21 mouse cellular contexts compared by ENCODE assay signal in genomic region chr10:39410151-39410649, GRCm38 (mm10). TPM values are rescaled to one million over a fixed set of nuclear protein-coding genes. Genes with fewer than 3 reads are reported as not detected.
DNase-seq lines count a peak whose midpoint lies in the region; ATAC-seq and TF ChIP-seq lines count a peak whose summit lies in the region.
"Had no signal": no experiment of that assay in that cellular context is flagged by ENCODE, and none has a peak within 500 bp of the region (broad histone marks: within the 10 kb centered on the region; RNA-seq: fewer than 3 reads in every experiment).

No protein-coding gene starts in this region.

- WGBS in forebrain, embryonic 16.5 days, result 82% methylated on average over 6 of the region's 6 CpGs
- 91% methylated on average over 6 of the region's 6 CpGs for WGBS in forebrain, embryonic 11.5 days
- 33% methylated on average over 6 of the region's 6 CpGs for WGBS in heart, embryonic 14.5 days
- WGBS in lung, embryonic 16.5 days, result 59% methylated on average over 6 of the region's 6 CpGs
- 53% methylated on average over 6 of the region's 6 CpGs for WGBS in lung, adult 2 months
- WGBS in heart, postnatal 0 days, result 32% methylated on average over 6 of the region's 6 CpGs

- no peak overlapping the region for H3K9ac ChIP-seq in forebrain, embryonic 16.5 days (replicated peaks; ENCODE audit: low read depth, low read length)
- no peak overlapping the region for H3K9ac ChIP-seq in forebrain, embryonic 11.5 days (ENCODE audit: low read length)
- no peak overlapping the region for H3K9ac ChIP-seq in heart, embryonic 14.5 days (ENCODE audit: low read length)
- H3K9ac ChIP-seq in lung, embryonic 16.5 days (ENCODE audit: low read length), result no peak overlapping the region
- H3K9ac ChIP-seq in heart, postnatal 0 days (replicated peaks; ENCODE audit: low read depth, low read length), result no peak overlapping the region

- TF ChIP-seq POLR2A in lung, adult 2 months (IDR thresholded peaks at IDR 0.05; ENCODE audit: borderline replicate concordance, extremely low read depth, low read depth, low read length), result no peak

- TF ChIP-seq CTCF in lung, adult 2 months (IDR thresholded peaks at IDR 0.05; ENCODE audit: insufficient read depth, low read length), result no peak
- TF ChIP-seq CTCF in heart, postnatal 0 days (IDR thresholded peaks at IDR 0.05; ENCODE audit: low read depth), result no peak

- peak; percentile 36; the same call in 1 of the 2 replicates for ATAC-seq in forebrain, embryonic 16.5 days
- ATAC-seq in forebrain, embryonic 11.5 days (replicated peaks; ENCODE audit: low FRiP score), result no peak
- peak; percentile 27; the same call in 1 of the 2 replicates for ATAC-seq in heart, embryonic 14.5 days (ENCODE audit: insufficient number of reproducible peaks, insufficient read depth, low FRiP score, low read depth)
- peak; percentile 25; the same call in 1 of the 2 replicates for ATAC-seq in lung, embryonic 16.5 days (ENCODE audit: low read depth)
- peak; percentile 31 for ATAC-seq in heart, postnatal 0 days (ENCODE audit: insufficient read depth, low read depth)
- ATAC-seq: midbrain, embryonic 16.5 days had no signal

- DNase-seq in forebrain, embryonic 11.5 days (ENCODE audit: low spot score), result no peak
- DNase-seq in heart, postnatal 25 days (ENCODE audit: low spot score), result no peak
- no peak for DNase-seq in lung, adult 2 months
- DNase-seq in heart, postnatal 0 days (ENCODE audit: low spot score), result no peak
- DNase-seq: adrenal gland, postnatal 14 days; cerebellum, postnatal 10 days; embryo, embryonic 11 days; gastrocnemius, postnatal 36 days; kidney, adult 8-10 months; kidney, postnatal 25 days; left cerebral cortex, postnatal 4 days; liver; retina, postnatal 1 day had no signal

- no peak overlapping the region for H3K4me2 ChIP-seq in forebrain, embryonic 16.5 days (ENCODE audit: low read length)
- no peak overlapping the region for H3K4me2 ChIP-seq in forebrain, embryonic 11.5 days (ENCODE audit: low read depth, low read length, severe bottlenecking)
- H3K4me2 ChIP-seq in heart, embryonic 14.5 days (ENCODE audit: low read length), result no peak overlapping the region
- H3K4me2 ChIP-seq in lung, embryonic 16.5 days (ENCODE audit: low read depth, low read length), result no peak overlapping the region
- no peak overlapping the region for H3K4me2 ChIP-seq in heart, postnatal 0 days (ENCODE audit: low read depth, low read length)

- H3K4me1 ChIP-seq in forebrain, embryonic 16.5 days (replicated peaks; ENCODE audit: control insufficient read depth, insufficient read depth, low read length), result peaks cover 12% of the 10 kb centered on the region
- no peaks in the 10 kb centered on the region for H3K4me1 ChIP-seq in forebrain, embryonic 11.5 days (replicated peaks; ENCODE audit: control insufficient read depth, insufficient read depth, low read length)
- H3K4me1 ChIP-seq in heart, embryonic 14.5 days (ENCODE audit: control insufficient read depth in 2 of 2, insufficient read depth in 2 of 2, low read length in 2 of 2), result peaks cover 29 to 54% of the 10 kb centered on the region in 2 experiments
- H3K4me1 ChIP-seq in lung, embryonic 16.5 days (replicated peaks; ENCODE audit: control insufficient read depth, insufficient read depth, low read length), result peaks cover 22% of the 10 kb centered on the region
- peaks cover 17% of the 10 kb centered on the region for H3K4me1 ChIP-seq in lung, adult 2 months (ENCODE audit: control insufficient read depth, insufficient read depth, low read length)
- H3K4me1 ChIP-seq in heart, postnatal 0 days (ENCODE audit: control insufficient read depth, insufficient read depth), result peaks cover 41% of the 10 kb centered on the region

- H3K9me3 ChIP-seq in forebrain, embryonic 16.5 days (ENCODE audit: control insufficient read depth, low read length), result no peaks in the 10 kb centered on the region
- H3K9me3 ChIP-seq in forebrain, embryonic 11.5 days (ENCODE audit: control insufficient read depth, low read length), result no peaks in the 10 kb centered on the region
- H3K9me3 ChIP-seq in heart, embryonic 14.5 days (ENCODE audit: control insufficient read depth, low read length), result no peaks in the 10 kb centered on the region
- H3K9me3 ChIP-seq in lung, embryonic 16.5 days (ENCODE audit: control insufficient read depth, low read length), result no peaks in the 10 kb centered on the region
- no peaks in the 10 kb centered on the region for H3K9me3 ChIP-seq in heart, postnatal 0 days (replicated peaks; ENCODE audit: control insufficient read depth, low read length)
- H3K9me3 ChIP-seq: hindbrain, embryonic 10.5 days had no signal

- no peaks in the 10 kb centered on the region for H3K27me3 ChIP-seq in forebrain, embryonic 16.5 days (replicated peaks; ENCODE audit: control insufficient read depth, insufficient read depth, low read length)
- H3K27me3 ChIP-seq in forebrain, embryonic 11.5 days (ENCODE audit: control insufficient read depth, insufficient read depth, low read length), result no peaks in the 10 kb centered on the region
- no peaks in the 10 kb centered on the region for H3K27me3 ChIP-seq in heart, embryonic 14.5 days (ENCODE audit: control insufficient read depth, insufficient read depth, low read length)
- no peaks in the 10 kb centered on the region for H3K27me3 ChIP-seq in lung, embryonic 16.5 days (ENCODE audit: control insufficient read depth, insufficient read depth, low read depth, low read length)
- no peaks in the 10 kb centered on the region for H3K27me3 ChIP-seq in heart, postnatal 0 days (ENCODE audit: control insufficient read depth, insufficient read depth, low read length)
- H3K27me3 ChIP-seq: CH12.LX had no signal

- TF ChIP-seq EP300 in heart, postnatal 0 days (IDR thresholded peaks at IDR 0.05; ENCODE audit: low read depth), result no peak

- intact Hi-C loops in heart, postnatal 25 days (cut with DNase I), result no loop called here

- H3K36me3 ChIP-seq in forebrain, embryonic 16.5 days (ENCODE audit: control insufficient read depth, insufficient read depth), result no peaks in the 10 kb centered on the region
- H3K36me3 ChIP-seq in forebrain, embryonic 11.5 days (ENCODE audit: control insufficient read depth, insufficient read depth, low read length), result no peaks in the 10 kb centered on the region
- no peaks in the 10 kb centered on the region for H3K36me3 ChIP-seq in heart, embryonic 14.5 days (ENCODE audit: control insufficient read depth, insufficient read depth, low read length)
- no peaks in the 10 kb centered on the region for H3K36me3 ChIP-seq in lung, embryonic 16.5 days (ENCODE audit: control insufficient read depth, insufficient read depth, low read length)
- no peaks in the 10 kb centered on the region for H3K36me3 ChIP-seq in heart, postnatal 0 days (replicated peaks; ENCODE audit: control insufficient read depth, insufficient read depth, low read length)

- H3K4me3 ChIP-seq in forebrain, embryonic 16.5 days (replicated peaks; ENCODE audit: low read length), result no peak overlapping the region
- H3K4me3 ChIP-seq in forebrain, embryonic 11.5 days (ENCODE audit: low read depth, low read length), result no peak overlapping the region
- H3K4me3 ChIP-seq in heart, embryonic 14.5 days (ENCODE audit: control insufficient read depth in 1 of 2, insufficient read depth in 1 of 2, low read depth in 1 of 2, low read length in 2 of 2), result no peak overlapping the region
- H3K4me3 ChIP-seq in lung, embryonic 16.5 days (ENCODE audit: low read length), result no peak overlapping the region
- H3K4me3 ChIP-seq in lung, adult 2 months (replicated peaks; ENCODE audit: extremely low read depth, low read depth, low read length), result no peak overlapping the region
- no peak overlapping the region for H3K4me3 ChIP-seq in heart, postnatal 0 days (ENCODE audit: low read depth, low read length)
- H3K4me3 ChIP-seq: hindbrain, embryonic 10.5 days; left cerebral cortex, adult 2 months had no signal

- peak overlapping the region; percentile 4; the same call in 1 of the 2 replicates for H3K27ac ChIP-seq in forebrain, embryonic 16.5 days (ENCODE audit: low read length)
- no peak overlapping the region for H3K27ac ChIP-seq in forebrain, embryonic 11.5 days (ENCODE audit: low read depth, low read length)
- H3K27ac ChIP-seq in heart, embryonic 14.5 days (replicated peaks in 1 of 2; ENCODE audit: control insufficient read depth in 1 of 2, insufficient read depth in 1 of 2, low read depth in 2 of 2, low read length in 2 of 2), result no peak overlapping the region
- H3K27ac ChIP-seq in lung, embryonic 16.5 days (ENCODE audit: low read length), result no peak overlapping the region
- H3K27ac ChIP-seq in heart, postnatal 0 days (ENCODE audit: low read depth), result no peak overlapping the region; the same call in 1 of the 2 replicates
- H3K27ac ChIP-seq: hindbrain, embryonic 10.5 days; left cerebral cortex, adult 2 months had no signal

RNA-seq across cellular contexts. Expression of gene Fyn, which starts 41.5 kb away (rescaled TPM):
- 74.4 and 75.7 TPM in 2 replicates for polyA plus RNA-seq in forebrain, embryonic 16.5 days (2015; fragmentation: Nextera tagmentation; extraction: Ambion mirVana)
- polyA plus RNA-seq in forebrain, embryonic 11.5 days (2014; fragmentation: Nextera tagmentation; extraction: Ambion mirVana), result 42.7 and 44.6 TPM in 2 replicates
- polyA plus RNA-seq in heart, embryonic 14.5 days (2014; fragmentation: Nextera tagmentation; extraction: Ambion mirVana), result 20.3 and 22.2 TPM in 2 replicates
- 10 to 100 TPM; 29.1 to 42.5 TPM for total RNA-seq in heart, postnatal 25 days (2021)
- 13.4 and 16.8 TPM in 2 replicates for polyA plus RNA-seq in lung, embryonic 16.5 days (2015; fragmentation: Nextera tagmentation; extraction: Ambion mirVana)
- polyA plus RNA-seq in lung, adult 2 months (2012; rRNA removed), result 26.0 and 29.2 TPM in 2 replicates
- 24.1 and 34.3 TPM in 2 replicates for total RNA-seq in heart, postnatal 0 days (2014; rRNA removed; ENCODE audit: low replicate concordance)
- polyA plus RNA-seq in heart, postnatal 0 days (2015; fragmentation: Nextera tagmentation; extraction: Ambion mirVana), result 10.3 and 10.8 TPM in 2 replicates
- total RNA-seq: MEL had no signal
